In genomic region chr3:122184109-122184508, GRCm38 (mm10) we compare ENCODE assay signal across 10 mouse cellular contexts.
DNase-seq lines count a peak whose midpoint lies in the region; ATAC-seq and TF ChIP-seq lines count a peak whose summit lies in the region.
"Had no signal": no experiment of that assay in that cellular context is flagged by ENCODE, and none has a peak within 500 bp of the region (broad histone marks: within the 10 kb centered on the region; RNA-seq: fewer than 3 reads in every experiment).

No protein-coding gene starts in this region.

- H3K9ac ChIP-seq in intestine, postnatal 0 days (ENCODE audit: low read depth, low read length) = no peak overlapping the region
- H3K9ac ChIP-seq in intestine, embryonic 15.5 days = no peak overlapping the region
- H3K9ac ChIP-seq in liver, embryonic 12.5 days = no peak overlapping the region

- WGBS in intestine, postnatal 0 days = 57% methylated on average over 11 of the region's 11 CpGs
- 62% methylated on average over 11 of the region's 11 CpGs for WGBS in intestine, embryonic 15.5 days
- WGBS in liver, embryonic 12.5 days (ENCODE audit: insufficient replicate concordance) = 45% methylated on average over 11 of the region's 11 CpGs
- 82% methylated on average over 11 of the region's 11 CpGs for WGBS in cerebellum, adult 2 months

- TF ChIP-seq CTCF in intestine, postnatal 0 days (IDR thresholded peaks at IDR 0.05; ENCODE audit: low read depth) = peak; percentile 70
- peak; percentile 68 for TF ChIP-seq CTCF in E14TG2a.4 (conservative IDR thresholded peaks at IDR 0.05; ENCODE audit: low read length)
- no peak for TF ChIP-seq CTCF in cerebellum, adult 2 months (IDR thresholded peaks at IDR 0.05; ENCODE audit: borderline replicate concordance, insufficient read depth, low read depth, low read length)

- no peak overlapping the region for H3K27ac ChIP-seq in intestine, postnatal 0 days (ENCODE audit: low read depth, low read length)
- H3K27ac ChIP-seq in intestine, embryonic 15.5 days = no peak overlapping the region
- no peak overlapping the region for H3K27ac ChIP-seq in liver, embryonic 12.5 days
- H3K27ac ChIP-seq in cerebellum, adult 2 months (ENCODE audit: insufficient read depth, low read length) = no peak overlapping the region
- H3K27ac ChIP-seq: forebrain, embryonic 10.5 days had no signal

- H3K4me1 ChIP-seq in intestine, postnatal 0 days (replicated peaks; ENCODE audit: control insufficient read depth, insufficient read depth, low read length) = no peaks in the 10 kb centered on the region
- H3K4me1 ChIP-seq in intestine, embryonic 15.5 days (replicated peaks) = no peaks in the 10 kb centered on the region
- H3K4me1 ChIP-seq in E14TG2a.4 (replicated peaks; ENCODE audit: low read depth, low read length) = peaks cover 21% of the 10 kb centered on the region
- peaks cover 11% of the 10 kb centered on the region for H3K4me1 ChIP-seq in liver, embryonic 12.5 days
- peaks cover 4% of the 10 kb centered on the region for H3K4me1 ChIP-seq in cerebellum, adult 2 months (ENCODE audit: control insufficient read depth, insufficient read depth, low read length)
- H3K4me1 ChIP-seq: forebrain, embryonic 10.5 days had no signal

- no peaks in the 10 kb centered on the region for H3K9me3 ChIP-seq in intestine, postnatal 0 days (ENCODE audit: control insufficient read depth)
- H3K9me3 ChIP-seq in intestine, embryonic 15.5 days = no peaks in the 10 kb centered on the region
- no peaks in the 10 kb centered on the region for H3K9me3 ChIP-seq in E14TG2a.4 (ENCODE audit: low read length)
- H3K9me3 ChIP-seq in liver, embryonic 12.5 days (replicated peaks) = no peaks in the 10 kb centered on the region
- H3K9me3 ChIP-seq: forebrain, embryonic 10.5 days had no signal

- H3K4me3 ChIP-seq in intestine, postnatal 0 days (ENCODE audit: low read depth, low read length) = no peak overlapping the region
- H3K4me3 ChIP-seq in intestine, embryonic 15.5 days (replicated peaks) = no peak overlapping the region
- peak overlapping the region; percentile 46 for H3K4me3 ChIP-seq in E14TG2a.4 (replicated peaks; ENCODE audit: low read length)
- no peak overlapping the region for H3K4me3 ChIP-seq in liver, embryonic 12.5 days
- H3K4me3 ChIP-seq in cerebellum, adult 2 months (replicated peaks; ENCODE audit: insufficient read depth, low read depth, low read length) = no peak overlapping the region
- H3K4me3 ChIP-seq: forebrain, embryonic 10.5 days had no signal

- TF ChIP-seq POLR2A in cerebellum, adult 2 months (IDR thresholded peaks at IDR 0.05; ENCODE audit: borderline replicate concordance, insufficient read depth, low read length) = no peak

- peak; percentile 74 for DNase-seq in R1 (ENCODE audit: low read depth, low spot score)
- no peak for DNase-seq in cerebellum, adult 2 months
- no peak for DNase-seq in right cerebral cortex, postnatal 10 days (ENCODE audit: low spot score in 2 of 2)
- DNase-seq in heart, adult 8-10 months (ENCODE audit: low spot score) = no peak
- DNase-seq: cerebellum, adult 18-20 months had no signal

- 0 out of 2 replicates have a peak, but pooled peaks have one; percentile 11 for ATAC-seq in intestine, postnatal 0 days
- ATAC-seq in intestine, embryonic 15.5 days = no peak
- ATAC-seq in liver, embryonic 12.5 days = 0 out of 2 replicates have a peak, but pooled peaks have one; percentile 13

- no peaks in the 10 kb centered on the region for H3K27me3 ChIP-seq in intestine, postnatal 0 days (replicated peaks; ENCODE audit: control insufficient read depth, insufficient read depth, low read length)
- H3K27me3 ChIP-seq in intestine, embryonic 15.5 days (replicated peaks) = no peaks in the 10 kb centered on the region
- H3K27me3 ChIP-seq in E14TG2a.4 (ENCODE audit: insufficient read depth, low read length) = peaks cover 12% of the 10 kb centered on the region
- no peaks in the 10 kb centered on the region for H3K27me3 ChIP-seq in liver, embryonic 12.5 days (replicated peaks)
- no peaks in the 10 kb centered on the region for H3K27me3 ChIP-seq in cerebellum, adult 2 months (ENCODE audit: control insufficient read depth, insufficient read depth, low read length)

- H3K36me3 ChIP-seq in intestine, postnatal 0 days (ENCODE audit: control insufficient read depth, insufficient read depth) = no peaks in the 10 kb centered on the region
- no peaks in the 10 kb centered on the region for H3K36me3 ChIP-seq in intestine, embryonic 15.5 days
- no peaks in the 10 kb centered on the region for H3K36me3 ChIP-seq in E14TG2a.4 (ENCODE audit: insufficient read depth, low read length)
- H3K36me3 ChIP-seq in liver, embryonic 12.5 days = no peaks in the 10 kb centered on the region
- H3K36me3 ChIP-seq: forebrain, embryonic 10.5 days had no signal

- H3K4me2 ChIP-seq in intestine, postnatal 0 days (replicated peaks; ENCODE audit: low read depth) = no peak overlapping the region
- H3K4me2 ChIP-seq in intestine, embryonic 15.5 days (replicated peaks) = no peak overlapping the region
- no peak overlapping the region for H3K4me2 ChIP-seq in liver, embryonic 12.5 days
